Mouse (Mus musculus) heart, embryonic 13.5 days (tissue): Measurements from ENCODE around the gene Ubxn7. TPM values are rescaled to one million over a fixed set of nuclear protein-coding genes. Genes with fewer than 3 reads are reported as not detected.

Source experiments
- ATAC-seq: fragments of 200-750 bp; cut with Nextera tagmentation; 2 replicates; pipeline ENCODE4 v1.8.0; 2017; ENCODE audit warnings: moderate TSS enrichment; ENCODE audit not compliant: insufficient number of reproducible peaks, low FRiP score, low TSS enrichment; ENCODE audit errors: extremely low read depth
- H3K27ac ChIP-seq: fragments of 300-500 bp; sonication (generic); replicated peaks from 2 replicates; pipeline ENCODE4 v1.5.1; 2015; ENCODE audit warnings: moderate library complexity, mild to moderate bottlenecking, inconsistent platforms
- H3K27me3 ChIP-seq: fragments of 300-500 bp; sonication (generic); replicated peaks from 2 replicates; pipeline ENCODE4 v1.6.1; 2015; ENCODE audit warnings: mild to moderate bottlenecking, inconsistent platforms
- H3K36me3 ChIP-seq: fragments of 300-500 bp; sonication (generic); 2 replicates; pipeline ENCODE4 v1.6.1; 2015; ENCODE audit warnings: mild to moderate bottlenecking, inconsistent platforms
- H3K4me1 ChIP-seq: fragments of 300-500 bp; sonication (generic); 2 replicates; pipeline ENCODE4 v1.6.1; 2015; ENCODE audit warnings: inconsistent platforms
- H3K4me2 ChIP-seq: fragments of 300-500 bp; sonication (generic); 2 replicates; pipeline ENCODE4 v1.6.1; 2015; ENCODE audit warnings: inconsistent platforms, mild to moderate bottlenecking, moderate library complexity
- H3K4me3 ChIP-seq: fragments of 300-500 bp; sonication (generic); 2 replicates; pipeline ENCODE4 v1.5.1; 2015; ENCODE audit warnings: moderate library complexity, mild to moderate bottlenecking, inconsistent platforms
- H3K9ac ChIP-seq: fragments of 300-500 bp; sonication (generic); 2 replicates; pipeline ENCODE4 v1.6.1; 2015; ENCODE audit warnings: inconsistent platforms, mild to moderate bottlenecking, moderate library complexity
- H3K9me3 ChIP-seq: fragments of 300-500 bp; sonication (generic); 2 replicates; pipeline ENCODE4 v1.6.1; 2016; ENCODE audit warnings: inconsistent platforms
- WGBS: fragments of 180-500 bp; shearing (Covaris S2); methylation state at CpG from one replicate; pipeline ENCODE4 v1.1.7; 2015; ENCODE audit warnings: mixed read lengths; 5-methylcytosine and 5-hydroxymethylcytosine counted together
- polyA plus RNA-seq: library from polyadenylated mRNA; unstranded; fragments of >200 nt; fragmentation: Nextera tagmentation; extraction: Ambion mirVana; gene quantifications from 2 replicates; pipeline ENCODE4 v1.2.1, GENCODE M21; 2015

Gene Ubxn7
- polyA plus RNA-seq, 1 experiment from 2014 or later, result 16.1 TPM

DNA sequence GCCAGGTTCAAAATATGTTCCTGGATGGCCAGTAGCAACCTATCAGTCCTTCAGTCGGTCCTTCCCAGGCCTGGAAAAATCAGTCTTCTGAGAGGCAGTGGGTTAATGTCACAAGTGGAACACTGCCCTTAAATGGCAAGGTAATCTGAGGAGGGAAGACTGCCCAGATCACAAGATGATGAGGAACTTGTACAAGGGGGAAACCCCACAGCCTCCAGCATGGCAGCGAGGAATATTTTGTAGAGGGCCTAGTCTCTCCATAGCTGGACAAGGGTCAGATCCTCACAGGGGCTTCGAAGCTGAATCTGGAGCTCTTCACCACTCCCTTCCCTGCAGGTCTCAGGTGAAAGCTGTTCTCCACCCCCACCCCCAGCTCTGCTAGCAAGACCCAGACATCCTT lies 70.8 kb downstream of the Ubxn7 start:
- no peak overlapping the region for H3K4me3 ChIP-seq
- H3K9ac ChIP-seq, result no peak overlapping the region
- H3K9me3 ChIP-seq, result no peaks in the 10 kb centered on the region
- no peaks in the 10 kb centered on the region for H3K36me3 ChIP-seq
- ATAC-seq, result no peak
- 63% methylated on average over 3 of the region's 3 CpGs for WGBS
- H3K4me1 ChIP-seq, result no peaks in the 10 kb centered on the region
- H3K4me2 ChIP-seq, result no peak overlapping the region
- H3K27ac ChIP-seq, result no peak overlapping the region
- H3K27me3 ChIP-seq, result no peaks in the 10 kb centered on the region

- Histone ChIP-seq H3K9me3 (no peaks in the 10 kb centered on the region), H3K27ac (no peak overlapping the region), H3K36me3 (no peaks in the 10 kb centered on the region), H3K4me3 (no peak overlapping the region), H3K9ac (no peak overlapping the region), H3K4me2 (no peak overlapping the region), H3K27me3 (no peaks in the 10 kb centered on the region), H3K4me1 (no peaks in the 10 kb centered on the region)
- WGBS, result 88% methylated on average over 9 of the region's 9 CpGs
- ATAC-seq, result no peak
Measured at GRCm38 (mm10) chr16:32405716-32406115, 73.7 kb downstream of the Ubxn7 start.

- no peak overlapping the region for H3K9ac ChIP-seq
- no peaks in the 10 kb centered on the region for H3K36me3 ChIP-seq
- no peak overlapping the region for H3K4me2 ChIP-seq
- no peak overlapping the region for H3K4me3 ChIP-seq
- H3K27me3 ChIP-seq, result no peaks in the 10 kb centered on the region
- H3K4me1 ChIP-seq, result no peaks in the 10 kb centered on the region
- ATAC-seq, result no peak
- WGBS, result 68% methylated on average over 6 of the region's 6 CpGs
- H3K9me3 ChIP-seq, result no peaks in the 10 kb centered on the region
- H3K27ac ChIP-seq, result no peak overlapping the region
Measured at GRCm38 (mm10) chr16:32406671-32407070, 74.6 kb downstream of the Ubxn7 start.

- Histone ChIP-seq H3K27me3 (no peaks in the 10 kb centered on the region), H3K36me3 (no peaks in the 10 kb centered on the region), H3K4me3 (no peak overlapping the region), H3K4me1 (no peaks in the 10 kb centered on the region), H3K27ac (no peak overlapping the region), H3K9me3 (no peaks in the 10 kb centered on the region), H3K4me2 (no peak overlapping the region), H3K9ac (no peak overlapping the region)
- 74% methylated on average over 10 of the region's 10 CpGs for WGBS
- ATAC-seq, result no peak
Measured at GRCm38 (mm10) chr16:32407730-32408129, 75.7 kb downstream of the Ubxn7 start.

DNA sequence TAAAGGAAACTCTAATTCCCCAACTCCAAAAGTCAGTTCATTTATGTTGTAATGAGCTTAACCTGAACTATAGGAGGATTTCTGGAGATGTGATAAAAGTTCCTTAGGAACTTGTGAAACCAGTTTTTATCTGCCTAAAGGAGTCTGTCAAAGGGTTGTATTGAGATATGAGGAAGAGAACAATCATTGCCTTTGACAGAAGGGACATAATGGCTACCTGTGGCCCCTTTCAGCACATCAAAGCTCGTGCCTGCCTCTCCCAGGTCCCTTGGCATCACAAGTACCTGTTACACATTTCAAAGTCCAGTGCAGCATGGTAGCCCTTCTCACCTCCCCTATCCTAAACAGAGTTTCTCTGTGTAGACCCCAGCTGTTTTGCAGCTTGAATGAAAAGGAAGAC lies 85.4 kb downstream of the Ubxn7 start:
- no peak overlapping the region for H3K9ac ChIP-seq
- H3K36me3 ChIP-seq, result no peaks in the 10 kb centered on the region
- ATAC-seq, result no peak
- no peaks in the 10 kb centered on the region for H3K27me3 ChIP-seq
- no peak overlapping the region for H3K4me3 ChIP-seq
- H3K4me2 ChIP-seq, result no peak overlapping the region
- WGBS, result 38% methylated on average over 1 of the region's 1 CpGs
- H3K9me3 ChIP-seq, result no peaks in the 10 kb centered on the region
- H3K27ac ChIP-seq, result no peak overlapping the region
- H3K4me1 ChIP-seq, result peaks cover 14% of the 10 kb centered on the region

DNA sequence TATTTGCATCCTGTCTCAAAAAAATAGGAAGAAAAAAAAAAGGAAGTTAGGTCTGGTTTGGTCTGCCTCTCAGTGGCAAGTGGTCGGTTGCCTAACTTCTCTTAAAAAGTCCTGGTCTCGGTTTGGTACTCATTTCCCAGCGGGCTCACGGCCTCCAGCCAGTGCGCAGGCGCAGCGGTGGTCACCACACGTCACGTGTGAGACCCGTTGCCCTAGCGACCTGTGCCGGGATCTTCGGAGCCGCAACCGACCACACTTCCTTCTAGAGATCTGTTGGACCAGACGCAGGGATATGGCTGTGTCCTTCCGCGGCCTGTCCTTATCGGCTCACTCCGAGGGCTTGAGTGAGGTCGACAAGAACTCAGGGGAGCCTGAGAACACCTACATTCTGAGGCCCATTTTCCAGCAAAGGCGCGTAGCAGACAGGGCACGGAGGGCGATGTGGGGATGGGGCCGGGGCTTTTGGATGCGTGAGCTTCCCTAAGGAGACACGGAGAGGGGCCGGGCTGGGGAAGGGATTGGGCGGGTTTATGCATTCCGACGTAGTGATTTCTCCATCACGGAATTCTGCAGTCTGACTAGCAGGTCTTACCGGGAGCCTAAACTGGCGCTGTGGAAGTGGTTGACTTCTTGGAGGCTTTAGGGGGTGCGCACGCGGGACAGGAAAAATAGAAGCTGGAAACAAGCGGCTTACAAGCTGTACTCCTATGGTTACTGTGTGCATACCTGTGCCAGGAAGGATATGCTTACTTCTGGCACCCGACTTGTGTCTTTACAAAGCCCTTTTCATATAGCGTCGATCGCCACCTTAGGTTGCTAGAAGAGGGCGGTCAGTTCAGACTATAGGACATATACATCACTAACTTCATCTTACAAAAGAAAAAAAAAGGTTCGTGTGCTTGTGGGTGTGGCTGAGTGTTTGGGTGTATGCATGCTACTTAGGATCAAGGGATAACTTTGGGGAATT lies 87.7 kb downstream of the Ubxn7 start, which contains the start of gene Tctex1d2:
Gene Tctex1d2, plus strand, starts transcription at position 186 of the 967 bp plus-strand sequence.
- H3K4me1 ChIP-seq, result peaks cover 17% of the 10 kb centered on the region
- WGBS, result 2% methylated on average over 45 of the region's 45 CpGs
- peak within 1 kb of the TSS; percentile 95 for H3K27ac ChIP-seq
- peak; percentile 84 for ATAC-seq
- H3K27me3 ChIP-seq, result no peaks in the 10 kb centered on the region
- peak within 1 kb of the TSS; percentile 79 for H3K4me3 ChIP-seq
- peak within 1 kb of the TSS; percentile 78 for H3K4me2 ChIP-seq
- no peaks in the 10 kb centered on the region for H3K36me3 ChIP-seq
- no peaks in the 10 kb centered on the region for H3K9me3 ChIP-seq
- peak within 1 kb of the TSS; percentile 89 for H3K9ac ChIP-seq

- no peak overlapping the region for H3K4me3 ChIP-seq
- no peaks in the 10 kb centered on the region for H3K27me3 ChIP-seq
- H3K27ac ChIP-seq, result no peak overlapping the region
- no peak for ATAC-seq
- no peak overlapping the region for H3K4me2 ChIP-seq
- no peaks in the 10 kb centered on the region for H3K36me3 ChIP-seq
- 76% methylated on average over 3 of the region's 3 CpGs for WGBS
- H3K9me3 ChIP-seq, result no peaks in the 10 kb centered on the region
- no peak overlapping the region for H3K9ac ChIP-seq
- H3K4me1 ChIP-seq, result peaks cover 22% of the 10 kb centered on the region
Measured at GRCm38 (mm10) chr16:32427506-32427905, 95.4 kb downstream of the Ubxn7 start.

GRCm38 (mm10) chr16:32430474-32431046 lies 98.5 kb downstream of the Ubxn7 start, which contains the start of gene Pcyt1a:
Gene Pcyt1a (plus strand): TSS chr16:32430921.
- under 1% methylated on average over 54 of the region's 54 CpGs for WGBS
- peak; percentile 91 for ATAC-seq
- no peaks in the 10 kb centered on the region for H3K27me3 ChIP-seq
- H3K36me3 ChIP-seq, result no peaks in the 10 kb centered on the region
- peaks cover 40% of the 10 kb centered on the region for H3K4me1 ChIP-seq
- H3K4me3 ChIP-seq, result peak within 1 kb of the TSS; percentile 93
- peak within 1 kb of the TSS; percentile 93 for H3K4me2 ChIP-seq
- no peaks in the 10 kb centered on the region for H3K9me3 ChIP-seq
- H3K9ac ChIP-seq, result peak within 1 kb of the TSS; percentile 96
- H3K27ac ChIP-seq, result peak within 1 kb of the TSS; percentile 95

GRCm38 (mm10) chr16:32431047-32431591 lies 99.1 kb downstream of the Ubxn7 start:
- no peak for ATAC-seq

DNA sequence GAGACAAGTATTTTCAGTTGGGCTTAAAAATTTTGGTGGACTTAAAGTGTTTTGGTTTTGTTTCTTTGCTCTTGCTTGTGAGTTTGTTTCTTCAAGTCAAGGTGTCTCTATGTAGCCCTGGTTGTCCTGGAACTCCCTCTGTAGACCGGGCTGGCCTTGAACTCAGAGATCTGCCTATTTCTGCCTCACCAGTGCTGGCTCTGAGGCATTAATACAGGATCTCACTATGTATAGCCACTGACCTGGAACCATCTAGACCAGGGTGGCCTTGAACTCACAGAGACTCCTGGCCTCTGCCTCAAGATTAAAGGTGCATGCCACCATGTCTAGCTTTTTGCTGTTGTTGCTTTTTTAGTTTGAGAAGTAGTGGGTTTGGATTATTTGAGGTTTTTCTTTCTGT lies 99.9 kb downstream of the Ubxn7 start:
- Histone ChIP-seq H3K27ac (no peak overlapping the region), H3K9ac (peak overlapping the region; percentile 96), H3K4me2 (peak overlapping the region; percentile 93), H3K4me3 (peak overlapping the region; percentile 93), H3K27me3 (no peaks in the 10 kb centered on the region), H3K36me3 (no peaks in the 10 kb centered on the region), H3K4me1 (peaks cover 43% of the 10 kb centered on the region), H3K9me3 (no peaks in the 10 kb centered on the region)
- no peak for ATAC-seq
- 73% methylated on average over 1 of the region's 1 CpGs for WGBS

More at GRCm38 (mm10) chr16:32431047-32431591, 99.1 kb downstream of the Ubxn7 start:
- no peaks in the 10 kb centered on the region for H3K9me3 ChIP-seq
- no peaks in the 10 kb centered on the region for H3K27me3 ChIP-seq
- peak overlapping the region; percentile 96 for H3K9ac ChIP-seq
- H3K4me3 ChIP-seq, result peak overlapping the region; percentile 93
- peak overlapping the region; percentile 93 for H3K4me2 ChIP-seq
- WGBS, result 2% methylated on average over 28 of the region's 28 CpGs
- peak overlapping the region; percentile 95 for H3K27ac ChIP-seq
- H3K4me1 ChIP-seq, result peaks cover 40% of the 10 kb centered on the region
- H3K36me3 ChIP-seq, result no peaks in the 10 kb centered on the region

GRCm38 (mm10) chr16:32433138-32433537 lies 101.1 kb downstream of the Ubxn7 start:
- no peak overlapping the region for H3K4me3 ChIP-seq
- peaks cover 50% of the 10 kb centered on the region for H3K4me1 ChIP-seq
- H3K36me3 ChIP-seq, result peaks cover 4% of the 10 kb centered on the region; the same call in 1 of the 2 replicates
- no peak for ATAC-seq
- H3K27ac ChIP-seq, result no peak overlapping the region
- no peaks in the 10 kb centered on the region for H3K27me3 ChIP-seq
- no peak overlapping the region for H3K9ac ChIP-seq
- WGBS, result 75% methylated on average over 2 of the region's 2 CpGs
- H3K9me3 ChIP-seq, result no peaks in the 10 kb centered on the region
- no peak overlapping the region for H3K4me2 ChIP-seq
